Mouse (Mus musculus): Measurements from ENCODE around the gene Kank4. TPM values are rescaled to one million over a fixed set of nuclear protein-coding genes. Genes with fewer than 3 reads are reported as not detected.
"Not testable (repeated sequence)": the region's sequence is repeated elsewhere in the genome, so short reads cannot be mapped to it uniquely, and the experiment has no call there.

Kank4 gene
- total and polyA plus RNA-seq, 3 experiments: not detected

GRCm38 (mm10) chr4:98831726-98832125 is 14.4 kb upstream of the Kank4 start:
- H3K9me3 ChIP-seq (replicated peaks; ENCODE audit: insufficient read depth, low read length): no peaks in the 10 kb centered on the region
- H3K4me3 ChIP-seq (ENCODE audit: control insufficient read depth in 1 of 2, insufficient read depth in 1 of 2, low read depth in 2 of 2, low read length in 2 of 2): no peak overlapping the region
- no peak overlapping the region for H3K27ac ChIP-seq (ENCODE audit: control insufficient read depth, low read depth, low read length)
- TF ChIP-seq MYB (IDR thresholded peaks at IDR 0.05; ENCODE audit: low read depth, low read length) (no peak), POLR2AphosphoS5 (IDR thresholded peaks at IDR 0.05; ENCODE audit: borderline replicate concordance, low read depth, low read length) (no peak), MAFK (IDR thresholded peaks at IDR 0.05; ENCODE audit: borderline replicate concordance, low read depth, low read length) (no peak), MAZ (IDR thresholded peaks at IDR 0.05; ENCODE audit: low read depth, low read length) (no peak), RAD21 (IDR thresholded peaks at IDR 0.05; ENCODE audit: low read depth, low read length) (no peak), KAT2A (conservative IDR thresholded peaks at IDR 0.05; ENCODE audit: low read depth, low read length) (no peak), ETS1 (IDR thresholded peaks at IDR 0.05; ENCODE audit: low read depth, low read length) (no peak), ZNF384 (IDR thresholded peaks at IDR 0.05; ENCODE audit: low read depth, low read length) (no peak), SMC3 (IDR thresholded peaks at IDR 0.05; ENCODE audit: low read depth, low read length) (no peak), TBP (IDR thresholded peaks at IDR 0.05; ENCODE audit: low read depth, low read length) (no peak)
- no peak for DNase-seq (ENCODE audit: low read depth, low spot score)
- no peaks in the 10 kb centered on the region for H3K27me3 ChIP-seq (ENCODE audit: control insufficient read depth in 1 of 2, insufficient read depth in 2 of 2, low read length in 2 of 2)
- no peak overlapping the region for H3K9ac ChIP-seq (ENCODE audit: control insufficient read depth, low read depth, low read length, poor library complexity, severe bottlenecking)
- H3K4me1 ChIP-seq (ENCODE audit: control insufficient read depth in 1 of 2, insufficient read depth in 2 of 2, low read length in 2 of 2): no peaks in the 10 kb centered on the region
- H3K79me2 ChIP-seq (ENCODE audit: control insufficient read depth, insufficient read depth, low read length, poor library complexity): no peaks in the 10 kb centered on the region
- no peaks in the 10 kb centered on the region for H3K36me3 ChIP-seq (ENCODE audit: control insufficient read depth in 1 of 2, insufficient read depth in 2 of 2, low read length in 2 of 2)

GRCm38 (mm10) chr4:98826701-98827100 is 9.4 kb upstream of the Kank4 start:
- Histone ChIP-seq H3K9ac (ENCODE audit: control insufficient read depth, low read depth, low read length, poor library complexity, severe bottlenecking) (no peak overlapping the region), H3K79me2 (ENCODE audit: control insufficient read depth, insufficient read depth, low read length, poor library complexity) (no peaks in the 10 kb centered on the region), H3K27ac (ENCODE audit: control insufficient read depth, low read depth, low read length) (no peak overlapping the region), H3K36me3 (ENCODE audit: control insufficient read depth in 1 of 2, insufficient read depth in 2 of 2, low read length in 2 of 2) (no peaks in the 10 kb centered on the region), H3K4me1 (ENCODE audit: control insufficient read depth in 1 of 2, insufficient read depth in 2 of 2, low read length in 2 of 2) (no peaks in the 10 kb centered on the region), H3K27me3 (ENCODE audit: control insufficient read depth in 1 of 2, insufficient read depth in 2 of 2, low read length in 2 of 2) (no peaks in the 10 kb centered on the region), H3K4me3 (ENCODE audit: control insufficient read depth in 1 of 2, insufficient read depth in 1 of 2, low read depth in 2 of 2, low read length in 2 of 2) (no peak overlapping the region), H3K9me3 (replicated peaks; ENCODE audit: insufficient read depth, low read length) (no peaks in the 10 kb centered on the region)
- DNase-seq (ENCODE audit: low read depth, low spot score): no peak
- TF ChIP-seq MAX (IDR thresholded peaks at IDR 0.05; ENCODE audit: low read length): no peak
- TF ChIP-seq MEF2A (IDR thresholded peaks at IDR 0.05; ENCODE audit: extremely low read depth, insufficient replicate concordance, low read depth, low read length, poor library complexity, severe bottlenecking): no peak
- TF ChIP-seq RAD21 (IDR thresholded peaks at IDR 0.05; ENCODE audit: low read depth, low read length): no peak
- no peak for TF ChIP-seq ELF1 (IDR thresholded peaks at IDR 0.05; ENCODE audit: low read depth, low read length)
- TF ChIP-seq KAT2A (conservative IDR thresholded peaks at IDR 0.05; ENCODE audit: low read depth, low read length): no peak
- TF ChIP-seq MAFK (IDR thresholded peaks at IDR 0.05; ENCODE audit: borderline replicate concordance, low read depth, low read length): no peak
- no peak for TF ChIP-seq POLR2AphosphoS5 (IDR thresholded peaks at IDR 0.05; ENCODE audit: borderline replicate concordance, low read depth, low read length)
- TF ChIP-seq TCF12 (IDR thresholded peaks at IDR 0.05; ENCODE audit: low read depth, low read length): no peak
- TF ChIP-seq GABPA (IDR thresholded peaks at IDR 0.05; ENCODE audit: low read depth, low read length): no peak
- TF ChIP-seq SMC3 (IDR thresholded peaks at IDR 0.05; ENCODE audit: low read depth, low read length): no peak
- TF ChIP-seq TAL1 (IDR thresholded peaks at IDR 0.05; ENCODE audit: low read length): no peak
- no peak for TF ChIP-seq JUND (IDR thresholded peaks at IDR 0.05; ENCODE audit: low read depth, low read length)
- no peak for TF ChIP-seq UBTF (IDR thresholded peaks at IDR 0.05; ENCODE audit: borderline replicate concordance, insufficient read depth, low read depth, low read length)
- no peak for TF ChIP-seq HCFC1 (IDR thresholded peaks at IDR 0.05; ENCODE audit: low read depth, low read length)
- TF ChIP-seq SIN3A (IDR thresholded peaks at IDR 0.05; ENCODE audit: low read length): no peak
- TF ChIP-seq MAZ (IDR thresholded peaks at IDR 0.05; ENCODE audit: low read depth, low read length): no peak
- TF ChIP-seq ZMIZ1 (IDR thresholded peaks at IDR 0.05; ENCODE audit: low read depth, low read length): no peak
- TF ChIP-seq NRF1 (IDR thresholded peaks at IDR 0.05; ENCODE audit: insufficient read depth, low read depth, low read length, poor library complexity, severe bottlenecking): no peak
- TF ChIP-seq MYB (IDR thresholded peaks at IDR 0.05; ENCODE audit: low read depth, low read length): no peak

- not testable (repeated sequence) for H3K27me3 ChIP-seq (ENCODE audit: control insufficient read depth in 1 of 2, insufficient read depth in 2 of 2, low read length in 2 of 2)
Observed at GRCm38 (mm10) chr4:98823740-98824139, 6.4 kb upstream of the Kank4 start, which contains the start of gene I0C0044D17Rik. Gene I0C0044D17Rik, minus strand, starts transcription at chr4:98823840.

More at GRCm38 (mm10) chr4:98823740-98824139, 6.4 kb upstream of the Kank4 start, which contains the start of gene I0C0044D17Rik:
- H3K4me1 ChIP-seq (ENCODE audit: control insufficient read depth in 1 of 2, insufficient read depth in 2 of 2, low read length in 2 of 2); H3K79me2 ChIP-seq (ENCODE audit: control insufficient read depth, insufficient read depth, low read length, poor library complexity); H3K9ac ChIP-seq (ENCODE audit: control insufficient read depth, low read depth, low read length, poor library complexity, severe bottlenecking); H3K4me3 ChIP-seq (ENCODE audit: control insufficient read depth in 1 of 2, insufficient read depth in 1 of 2, low read depth in 2 of 2, low read length in 2 of 2); H3K27ac ChIP-seq (ENCODE audit: control insufficient read depth, low read depth, low read length); DNase-seq (ENCODE audit: low read depth, low spot score); H3K9me3 ChIP-seq (replicated peaks; ENCODE audit: insufficient read depth, low read length); H3K36me3 ChIP-seq (ENCODE audit: control insufficient read depth in 1 of 2, insufficient read depth in 2 of 2, low read length in 2 of 2): not testable (repeated sequence)
